Mouse (Mus musculus) bone marrow macrophage, adult 2 months (primary cell): ENCODE measurements around the gene Ano7.

Experiments
- CTCF ChIP-seq: IDR thresholded peaks from 2 replicates; pipeline ENCODE4 v1.5.1; 2012; ENCODE audit warnings: low read depth, mild to moderate bottlenecking, low read length, moderate library complexity
- POLR2A ChIP-seq: IDR thresholded peaks from 2 replicates; pipeline ENCODE4 v1.6.1; 2012; ENCODE audit warnings: mild to moderate bottlenecking, low read depth, low read length, borderline replicate concordance

GRCm38 (mm10) chr1:93343504-93344047, 30.2 kb upstream of the Ano7 start:
- TF ChIP-seq CTCF (no peak), POLR2A (no peak)
